Mouse (Mus musculus) small intestine, adult 2 months (tissue): ENCODE measurements around the gene Vcl.

Experiments
- CTCF ChIP-seq: fragments of 200-500 bp; IDR thresholded peaks from 2 replicates; pipeline ENCODE4 v1.5.1; 2012; ENCODE audit warnings: low read depth, mild to moderate bottlenecking, control low read depth, inconsistent platforms, low read length, moderate library complexity, mixed read lengths; ENCODE audit not compliant: insufficient replicate concordance, insufficient read length; ENCODE audit errors: extremely low read depth
- POLR2A ChIP-seq: fragments of 200-500 bp; IDR thresholded peaks from 2 replicates; pipeline ENCODE4 v1.6.1; 2012; ENCODE audit warnings: low read depth, mild to moderate bottlenecking, control low read depth, inconsistent platforms, low read length, moderate library complexity

DNA sequence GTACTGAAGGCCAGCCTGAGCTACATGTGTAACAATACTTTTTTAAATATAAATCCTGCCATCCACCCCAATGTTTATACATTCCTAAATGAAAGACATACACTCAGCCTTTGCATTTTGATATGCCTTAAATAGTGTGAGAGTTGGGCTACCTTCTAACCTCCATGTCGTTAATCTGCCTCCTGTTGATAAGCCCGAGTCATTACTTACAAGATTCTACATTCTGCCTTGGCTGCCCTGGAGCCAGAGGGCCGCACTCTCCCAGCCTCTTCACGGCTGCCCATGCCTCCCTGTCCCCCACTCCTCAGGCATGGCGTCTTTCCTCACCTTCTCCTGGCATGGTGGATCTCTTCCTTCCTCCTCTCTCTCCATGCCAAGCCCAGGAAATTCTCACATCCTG lies 67.2 kb downstream of the Vcl start:
- TF ChIP-seq CTCF, result no peak
- no peak for TF ChIP-seq POLR2A
